Mouse (Mus musculus) heart, adult 2 months (tissue): ENCODE measurements at regions not wholly inside any gene's neighbourhood (a gene's known extent, or its start where the extent isn't known, plus 50 kb on each side); places are given as distances from the start of the nearest gene placed in this dataset.

Experiments used
- CTCF ChIP-seq: fragments of 200-600 bp; IDR thresholded peaks from 2 replicates; pipeline ENCODE4 v1.8.1; 2022; ENCODE audit warnings: antibody characterized with exemption, mild to moderate bottlenecking, moderate library complexity
- POLR2A ChIP-seq: fragments of 200-500 bp; IDR thresholded peaks from 2 replicates; pipeline ENCODE4 v1.6.1; 2011; ENCODE audit warnings: mild to moderate bottlenecking, low read depth, low read length, control low read depth; ENCODE audit not compliant: insufficient read depth

DNA sequence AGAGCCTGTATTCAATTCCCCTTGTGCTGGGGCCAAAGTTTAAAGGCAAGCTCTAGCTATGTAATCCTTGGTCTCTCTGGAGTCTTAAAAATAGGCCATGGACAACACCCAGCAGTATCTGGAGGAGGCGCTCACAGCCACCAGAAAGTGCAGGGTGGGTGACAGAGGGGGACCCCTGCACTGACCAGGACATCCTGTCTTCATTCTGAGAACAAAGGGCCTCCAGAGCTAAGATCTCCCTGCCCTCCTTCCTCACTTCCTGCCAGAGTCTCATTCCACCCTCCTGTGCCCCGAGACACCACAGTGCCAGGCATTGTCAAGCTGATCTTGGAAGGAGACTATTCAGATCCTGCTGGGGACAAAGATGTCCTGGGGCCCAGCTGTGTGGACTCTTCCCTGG is 273.8 kb downstream of the Ajap1 start:
- TF ChIP-seq CTCF (no peak), POLR2A (no peak)
